Mouse (Mus musculus) neural tube, embryonic 12.5 days (tissue): ENCODE results near the gene Mthfd1. TPM values are rescaled to one million over a fixed set of nuclear protein-coding genes. Genes with fewer than 3 reads are reported as not detected.

ENCODE experiments used
- ATAC-seq: fragments of 200-750 bp; cut with Nextera tagmentation; 2 replicates; pipeline ENCODE4 v1.8.0; 2017; ENCODE audit warnings: low read depth, mild to moderate bottlenecking, moderate TSS enrichment, moderate library complexity; ENCODE audit not compliant: low FRiP score
- H3K27ac ChIP-seq: fragments of 300-500 bp; sonication (generic); 2 replicates; pipeline ENCODE4 v1.5.1; 2016
- H3K27me3 ChIP-seq: fragments of 300-500 bp; sonication (generic); replicated peaks from 2 replicates; pipeline ENCODE4 v1.6.1; 2016; ENCODE audit warnings: mild to moderate bottlenecking
- H3K36me3 ChIP-seq: fragments of 300-500 bp; sonication (generic); 2 replicates; pipeline ENCODE4 v1.6.1; 2016; ENCODE audit warnings: mild to moderate bottlenecking
- H3K4me1 ChIP-seq: fragments of 300-500 bp; sonication (generic); 2 replicates; pipeline ENCODE4 v1.6.1; 2016
- H3K4me2 ChIP-seq: fragments of 300-500 bp; sonication (generic); replicated peaks from 2 replicates; pipeline ENCODE4 v1.6.1; 2016; ENCODE audit warnings: mild to moderate bottlenecking
- H3K4me3 ChIP-seq: fragments of 300-500 bp; sonication (generic); 2 replicates; pipeline ENCODE4 v1.5.1; 2016
- H3K9ac ChIP-seq: fragments of 300-500 bp; sonication (generic); 2 replicates; pipeline ENCODE4 v1.6.1; 2016; ENCODE audit warnings: mild to moderate bottlenecking
- H3K9me3 ChIP-seq: fragments of 300-500 bp; sonication (generic); 2 replicates; pipeline ENCODE4 v1.6.1; 2016; ENCODE audit warnings: mild to moderate bottlenecking
- WGBS: fragments of 180-500 bp; shearing (Covaris S2); methylation state at CpG from one replicate; pipeline ENCODE4 v1.1.7; 2016; 5-methylcytosine and 5-hydroxymethylcytosine counted together
- polyA plus RNA-seq: library from polyadenylated mRNA; unstranded; fragments of >200 nt; fragmentation: Nextera tagmentation; extraction: Ambion mirVana; gene quantifications from 2 replicates; pipeline ENCODE4 v1.2.1, GENCODE M21; 2016

The Mthfd1 gene
- polyA plus RNA-seq, 1 experiment from 2014 or later = 40.2 TPM

DNA sequence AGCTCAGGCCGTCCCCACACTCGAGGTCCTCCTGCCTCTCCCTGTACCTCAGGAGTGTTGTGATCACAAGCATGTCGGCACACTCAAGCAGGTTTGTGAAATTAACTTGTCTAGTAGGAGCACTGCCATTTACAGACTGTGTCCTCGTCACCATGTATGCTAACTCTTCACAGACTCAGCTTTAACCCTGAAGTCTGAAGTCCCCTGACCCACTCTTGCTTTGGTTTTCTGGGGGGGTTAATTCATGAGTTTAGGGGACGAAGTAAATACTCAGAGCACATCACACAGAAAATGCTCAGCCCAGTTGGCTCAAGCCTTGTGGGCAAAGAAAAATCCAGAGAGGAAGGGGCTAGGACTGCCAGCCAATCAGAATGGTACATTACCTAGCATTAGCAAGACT is 80.5 kb downstream of the Mthfd1 start:
- WGBS = 87% methylated on average over 5 of the region's 5 CpGs
- no peaks in the 10 kb centered on the region for H3K27me3 ChIP-seq
- peaks cover 3% of the 10 kb centered on the region; the same call in 1 of the 2 replicates for H3K36me3 ChIP-seq
- ATAC-seq = no peak
- no peaks in the 10 kb centered on the region for H3K9me3 ChIP-seq
- H3K4me1 ChIP-seq = no peaks in the 10 kb centered on the region
- H3K9ac ChIP-seq = no peak overlapping the region
- no peak overlapping the region for H3K4me3 ChIP-seq
- H3K27ac ChIP-seq = no peak overlapping the region
- no peak overlapping the region for H3K4me2 ChIP-seq

DNA sequence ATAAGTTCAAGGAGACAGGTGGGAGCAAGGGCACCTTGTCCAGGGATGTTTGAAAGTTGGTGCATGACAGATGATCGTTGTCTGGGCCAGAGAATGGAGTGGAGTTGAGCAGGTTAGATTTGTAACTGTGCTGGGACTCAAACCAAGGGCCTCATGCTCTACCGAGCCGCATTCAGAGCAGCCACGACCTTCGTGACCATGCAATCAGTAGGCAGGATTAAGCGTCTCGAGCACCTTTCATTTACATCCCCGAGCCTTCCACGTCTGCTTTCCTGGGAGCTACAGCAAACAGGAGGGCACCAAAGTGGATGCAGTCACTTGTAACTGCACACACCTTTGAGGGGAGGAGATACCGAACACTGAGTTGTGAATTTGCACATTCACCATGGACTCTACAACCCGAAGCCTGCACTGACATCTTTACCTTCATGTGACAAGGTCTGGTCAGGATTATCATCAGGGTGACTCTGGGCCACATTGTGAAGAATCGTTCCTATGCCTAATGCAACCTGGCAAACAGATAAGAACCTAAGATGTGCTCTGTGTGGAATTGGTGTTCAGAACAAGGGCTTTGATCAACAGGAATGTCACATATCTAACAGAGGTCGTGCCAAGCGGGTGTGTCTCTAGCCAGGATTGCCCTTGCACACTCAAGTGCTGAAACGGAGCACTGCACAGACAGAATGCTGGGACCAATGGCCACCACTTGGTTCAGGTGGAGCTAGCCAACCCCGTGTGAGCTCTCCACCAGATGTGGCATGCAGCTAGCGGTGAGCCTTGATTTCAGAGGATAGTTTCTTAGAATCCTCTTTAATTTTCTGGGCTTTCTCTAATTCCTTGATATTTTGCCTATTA is 81.2 kb downstream of the Mthfd1 start:
- Histone ChIP-seq H3K36me3 (no peaks in the 10 kb centered on the region), H3K27me3 (no peaks in the 10 kb centered on the region), H3K4me2 (no peak overlapping the region), H3K4me3 (no peak overlapping the region), H3K4me1 (no peaks in the 10 kb centered on the region), H3K9me3 (no peaks in the 10 kb centered on the region), H3K9ac (no peak overlapping the region), H3K27ac (no peak overlapping the region)
- WGBS = 87% methylated on average over 17 of the region's 17 CpGs
- ATAC-seq = no peak

DNA sequence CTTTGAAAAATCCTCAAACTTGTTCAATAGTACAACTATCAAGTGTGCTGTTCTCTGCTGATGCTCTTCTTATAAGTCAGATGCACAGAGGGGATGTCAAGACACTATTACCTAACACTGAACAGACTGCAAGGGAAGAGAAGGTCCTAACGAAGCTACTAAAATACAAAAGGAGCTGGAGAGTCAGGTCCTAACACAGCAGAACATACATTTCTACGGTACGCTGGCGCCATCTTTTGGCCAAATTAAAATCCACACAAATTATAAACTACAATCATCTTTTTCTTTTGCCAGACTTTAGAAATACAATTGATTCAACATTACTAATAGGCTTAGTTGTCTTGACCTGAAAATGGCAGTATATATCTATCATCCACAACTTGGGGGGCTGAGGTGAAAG is 86.0 kb downstream of the Mthfd1 start:
- no peak overlapping the region for H3K4me3 ChIP-seq
- no peaks in the 10 kb centered on the region for H3K4me1 ChIP-seq
- H3K36me3 ChIP-seq = no peaks in the 10 kb centered on the region
- no peak overlapping the region for H3K27ac ChIP-seq
- H3K9me3 ChIP-seq = no peaks in the 10 kb centered on the region
- H3K4me2 ChIP-seq = no peak overlapping the region
- no peak for ATAC-seq
- WGBS = 8% methylated on average over 4 of the region's 4 CpGs
- H3K27me3 ChIP-seq = no peaks in the 10 kb centered on the region
- H3K9ac ChIP-seq = no peak overlapping the region

DNA sequence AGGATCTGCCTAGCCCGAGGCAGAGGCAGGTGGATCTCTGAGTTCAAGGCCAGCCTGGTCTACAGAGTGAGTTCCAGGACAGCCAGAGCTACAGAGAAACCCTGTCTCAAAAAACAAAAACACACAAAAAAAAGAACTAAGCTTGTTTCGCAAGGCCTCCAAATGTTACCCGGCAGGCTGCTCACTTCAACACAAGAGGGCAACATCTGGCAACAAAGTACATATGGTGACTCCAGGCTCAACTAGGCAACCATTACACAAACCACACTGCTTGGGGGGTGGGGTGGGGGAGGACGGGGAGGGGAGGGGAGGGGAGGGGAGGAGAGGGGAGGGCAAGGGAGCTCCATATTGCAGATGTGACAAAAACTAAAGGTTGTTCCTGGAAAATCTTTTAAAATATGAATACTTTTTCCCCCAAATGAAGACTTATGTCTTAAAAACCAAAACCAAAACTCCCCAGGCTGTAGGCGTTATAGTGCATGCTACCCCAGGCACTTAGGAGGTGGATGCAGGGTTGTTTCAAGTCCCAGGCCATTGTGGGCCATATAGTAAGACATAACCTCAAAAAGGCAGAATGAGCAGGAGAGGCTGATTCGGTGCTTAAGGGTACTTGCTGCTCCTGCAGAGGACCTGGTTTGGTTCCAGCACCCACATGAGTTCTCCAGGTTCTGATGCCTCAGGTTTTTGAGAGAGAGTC is 90.8 kb downstream of the Mthfd1 start:
- WGBS = 77% methylated on average over 6 of the region's 6 CpGs
- Histone ChIP-seq H3K4me3 (no peak overlapping the region), H3K9me3 (no peaks in the 10 kb centered on the region), H3K4me2 (no peak overlapping the region), H3K36me3 (peaks cover 18% of the 10 kb centered on the region), H3K27me3 (no peaks in the 10 kb centered on the region), H3K27ac (no peak overlapping the region), H3K4me1 (no peaks in the 10 kb centered on the region), H3K9ac (no peak overlapping the region)
- no peak for ATAC-seq

DNA sequence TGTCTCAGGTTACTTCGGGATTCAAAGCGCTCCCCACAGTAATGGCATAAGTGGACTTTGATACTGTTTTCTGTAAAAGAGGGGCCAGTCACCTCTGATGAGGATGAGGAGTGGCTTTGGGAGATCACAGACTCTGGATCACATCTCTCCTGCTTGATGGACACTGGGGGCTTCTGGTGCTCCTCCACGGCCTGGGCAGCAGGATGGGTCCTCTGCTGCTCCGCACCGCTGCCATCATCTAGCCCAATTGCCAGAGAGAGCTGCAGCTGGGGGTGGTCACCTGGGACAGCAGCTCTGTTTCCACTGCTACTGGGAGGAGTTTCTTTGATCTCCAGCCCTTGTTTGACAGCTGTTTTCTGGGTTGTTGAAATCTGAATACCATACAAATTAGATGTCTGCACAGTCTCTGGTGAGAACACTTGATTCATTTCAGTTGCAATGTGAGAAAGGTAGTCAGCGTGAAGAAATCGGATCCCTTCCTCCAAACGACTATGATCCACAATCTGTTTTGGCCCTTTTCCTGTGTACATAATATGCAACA is 94.7 kb downstream of the Mthfd1 start:
- Histone ChIP-seq H3K36me3 (peaks cover 20% of the 10 kb centered on the region), H3K9me3 (no peaks in the 10 kb centered on the region), H3K4me3 (no peak overlapping the region), H3K27ac (no peak overlapping the region), H3K4me1 (no peaks in the 10 kb centered on the region), H3K4me2 (no peak overlapping the region), H3K27me3 (no peaks in the 10 kb centered on the region), H3K9ac (no peak overlapping the region)
- no peak for ATAC-seq
- WGBS = 86% methylated on average over 8 of the region's 8 CpGs

DNA sequence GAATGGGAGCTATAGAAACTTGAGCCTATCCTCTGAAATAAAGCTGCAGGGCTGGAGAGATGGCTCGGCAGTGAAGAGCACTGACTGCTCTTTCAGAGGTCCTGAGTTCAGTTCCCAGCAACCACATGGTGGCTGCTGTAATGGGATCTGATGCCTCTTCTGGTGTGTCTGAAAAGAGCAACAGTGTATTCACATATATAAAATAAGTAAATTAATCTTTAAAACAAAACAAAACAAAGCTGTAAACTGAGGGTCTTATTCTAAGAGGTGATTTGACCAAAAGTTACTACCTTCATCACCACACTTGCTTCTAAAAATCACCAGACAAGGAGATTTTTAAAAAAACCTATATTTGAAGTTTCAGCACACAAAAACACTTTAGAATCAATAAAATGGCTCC is 105.8 kb downstream of the Mthfd1 start:
- no peak overlapping the region for H3K4me2 ChIP-seq
- no peak overlapping the region for H3K4me3 ChIP-seq
- ATAC-seq = no peak
- H3K9ac ChIP-seq = no peak overlapping the region
- no peaks in the 10 kb centered on the region for H3K9me3 ChIP-seq
- H3K27ac ChIP-seq = no peak overlapping the region
- 50% methylated on average over 1 of the region's 1 CpGs for WGBS
- H3K4me1 ChIP-seq = no peaks in the 10 kb centered on the region; the same call in 1 of the 2 replicates
- H3K36me3 ChIP-seq = no peaks in the 10 kb centered on the region
- H3K27me3 ChIP-seq = no peaks in the 10 kb centered on the region

DNA sequence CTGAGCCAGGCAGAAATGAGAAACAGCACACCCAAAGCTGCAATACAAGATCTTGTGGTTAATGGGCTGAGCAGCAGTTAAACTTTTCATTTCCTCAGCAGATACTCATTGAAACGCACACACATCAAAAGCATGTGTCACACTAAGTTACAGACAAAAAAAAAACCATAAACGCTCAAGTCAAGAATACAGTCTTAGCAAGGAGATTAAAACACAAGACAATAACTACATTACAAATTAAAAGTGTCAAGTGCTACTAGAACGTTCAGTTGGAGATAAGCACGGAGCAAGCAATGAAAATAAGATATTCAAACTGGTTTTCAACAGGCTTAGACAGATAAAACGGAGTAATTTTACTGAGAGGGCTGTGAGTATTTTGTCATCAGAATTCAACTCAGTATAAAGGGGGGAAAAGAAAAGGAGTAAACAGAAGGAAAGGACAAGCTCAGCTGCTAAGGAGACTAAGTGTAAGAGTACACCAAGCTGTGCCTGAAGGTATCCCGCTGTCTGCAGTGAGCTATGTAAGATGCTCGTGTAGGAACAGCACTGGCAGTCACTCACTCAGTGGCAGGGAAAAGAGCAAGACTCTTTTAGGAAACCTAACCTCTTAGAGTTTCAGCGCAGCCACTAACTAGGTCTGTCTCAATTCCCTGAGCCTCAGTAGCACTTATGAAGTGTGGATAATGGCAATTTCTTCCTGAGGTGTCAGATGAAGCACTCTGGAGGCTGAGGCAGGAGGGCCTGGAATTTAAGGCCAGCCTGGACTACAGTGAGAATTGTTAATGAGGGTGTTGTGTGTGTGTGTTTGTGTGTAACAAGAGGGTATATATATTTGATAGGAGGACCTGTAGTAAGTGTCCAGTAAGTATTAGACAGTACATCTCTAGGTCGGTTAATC is 106.6 kb downstream of the Mthfd1 start:
- H3K4me2 ChIP-seq = no peak overlapping the region
- H3K4me1 ChIP-seq = no peaks in the 10 kb centered on the region; the same call in 1 of the 2 replicates
- H3K27me3 ChIP-seq = no peaks in the 10 kb centered on the region
- H3K36me3 ChIP-seq = no peaks in the 10 kb centered on the region
- H3K9ac ChIP-seq = no peak overlapping the region
- H3K9me3 ChIP-seq = no peaks in the 10 kb centered on the region
- no peak overlapping the region for H3K27ac ChIP-seq
- WGBS = 77% methylated on average over 9 of the region's 9 CpGs
- no peak overlapping the region for H3K4me3 ChIP-seq
- ATAC-seq = no peak

DNA sequence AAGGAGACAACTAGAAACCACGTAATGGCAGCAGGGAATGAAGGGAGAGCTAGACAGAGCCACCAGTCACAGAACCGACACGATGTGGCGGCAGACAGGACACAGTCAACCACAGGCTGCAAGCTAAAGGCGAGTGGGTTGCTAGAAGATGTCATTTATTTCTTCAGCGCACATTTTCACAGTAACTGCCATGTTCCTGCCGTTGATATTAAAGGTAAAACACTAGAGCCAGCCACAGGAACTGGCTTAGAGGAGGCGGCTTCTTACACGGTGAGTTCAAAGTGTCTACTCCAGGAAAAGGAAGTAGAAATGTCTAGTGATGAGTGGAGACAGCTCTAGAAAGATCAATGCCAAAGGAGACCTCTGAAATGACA is 107.2 kb downstream of the Mthfd1 start:
- no peaks in the 10 kb centered on the region for H3K9me3 ChIP-seq
- peaks cover 6% of the 10 kb centered on the region for H3K4me1 ChIP-seq
- no peaks in the 10 kb centered on the region for H3K27me3 ChIP-seq
- H3K27ac ChIP-seq = no peak overlapping the region
- H3K9ac ChIP-seq = no peak overlapping the region
- 87% methylated on average over 9 of the region's 9 CpGs for WGBS
- H3K4me2 ChIP-seq = no peak overlapping the region
- no peak for ATAC-seq
- no peaks in the 10 kb centered on the region for H3K36me3 ChIP-seq
- no peak overlapping the region for H3K4me3 ChIP-seq

DNA sequence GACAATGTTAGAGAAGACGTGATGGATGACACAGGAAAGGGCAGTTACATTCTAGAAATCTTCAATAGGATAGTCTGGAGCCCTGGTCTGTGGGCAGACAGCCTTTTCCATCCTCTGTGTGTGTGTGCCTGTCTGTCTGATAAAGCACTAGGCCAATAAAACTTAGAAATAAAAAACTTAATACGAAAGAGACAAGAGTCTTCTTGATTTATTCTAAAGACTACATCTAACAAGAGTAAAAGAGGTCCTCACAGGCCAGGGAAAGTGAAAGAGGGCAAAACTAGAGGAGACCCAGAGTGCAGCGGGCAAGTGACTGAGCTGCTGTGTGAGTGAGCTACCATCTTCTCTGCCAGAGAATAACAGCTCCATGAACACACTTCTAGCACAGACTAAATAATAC is 111.2 kb downstream of the Mthfd1 start:
- Histone ChIP-seq H3K9me3 (no peaks in the 10 kb centered on the region), H3K4me3 (no peak overlapping the region), H3K4me1 (peaks cover 22% of the 10 kb centered on the region), H3K27me3 (no peaks in the 10 kb centered on the region), H3K27ac (no peak overlapping the region), H3K9ac (no peak overlapping the region), H3K4me2 (no peak overlapping the region), H3K36me3 (no peaks in the 10 kb centered on the region)
- WGBS = 80% methylated on average over 3 of the region's 3 CpGs
- no peak for ATAC-seq

DNA sequence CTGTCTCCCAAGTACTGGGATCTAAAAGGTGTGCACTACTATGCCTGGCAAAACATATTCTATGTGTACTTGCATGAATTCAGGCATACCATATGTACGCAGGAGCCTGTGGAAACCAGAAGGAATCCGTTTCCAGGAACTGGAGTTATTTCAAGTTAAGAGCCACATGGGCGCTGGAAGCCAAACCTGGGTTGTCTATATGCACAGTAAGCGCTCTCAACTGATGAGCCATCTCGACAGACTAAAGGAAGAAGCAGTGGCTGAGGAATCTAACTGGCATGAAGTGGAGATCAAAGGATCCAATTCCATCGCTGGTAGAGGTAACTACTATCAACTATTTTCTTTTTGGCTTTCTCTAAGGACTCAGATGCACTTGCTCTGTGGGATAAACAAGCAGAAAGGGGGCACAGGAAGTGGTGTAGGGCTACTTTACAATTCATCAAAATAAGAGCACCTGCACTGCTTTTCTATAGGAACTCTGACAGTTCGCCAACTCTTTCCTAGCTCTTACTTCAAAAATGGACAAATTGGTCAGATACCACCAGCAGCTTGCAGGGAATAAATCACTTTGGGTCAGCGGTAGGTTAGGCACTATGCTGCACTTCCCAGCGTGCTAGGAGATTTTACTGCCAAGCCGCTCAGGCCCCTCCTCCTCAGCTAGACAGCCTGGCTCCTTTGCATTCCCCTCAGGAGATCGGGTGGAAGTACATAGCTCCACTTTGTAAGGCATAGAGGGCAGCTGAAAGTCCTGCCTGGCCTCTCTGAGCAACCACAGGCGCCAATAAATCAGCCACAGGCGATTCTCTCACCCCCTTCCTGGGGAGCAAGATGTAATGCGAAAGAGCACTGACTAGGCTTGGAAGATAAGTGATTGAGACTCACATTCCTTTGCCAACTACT is 112.2 kb downstream of the Mthfd1 start:
- 0 out of 2 replicates have a peak overlapping the region, but pooled peaks have one; percentile 26 for H3K9ac ChIP-seq
- ATAC-seq = no peak
- H3K4me2 ChIP-seq = peak overlapping the region; percentile 87
- no peak overlapping the region for H3K4me3 ChIP-seq
- peaks cover 32% of the 10 kb centered on the region for H3K4me1 ChIP-seq
- H3K27ac ChIP-seq = no peak overlapping the region
- H3K9me3 ChIP-seq = no peaks in the 10 kb centered on the region
- no peaks in the 10 kb centered on the region for H3K27me3 ChIP-seq
- 14% methylated on average over 14 of the region's 14 CpGs for WGBS
- H3K36me3 ChIP-seq = no peaks in the 10 kb centered on the region

DNA sequence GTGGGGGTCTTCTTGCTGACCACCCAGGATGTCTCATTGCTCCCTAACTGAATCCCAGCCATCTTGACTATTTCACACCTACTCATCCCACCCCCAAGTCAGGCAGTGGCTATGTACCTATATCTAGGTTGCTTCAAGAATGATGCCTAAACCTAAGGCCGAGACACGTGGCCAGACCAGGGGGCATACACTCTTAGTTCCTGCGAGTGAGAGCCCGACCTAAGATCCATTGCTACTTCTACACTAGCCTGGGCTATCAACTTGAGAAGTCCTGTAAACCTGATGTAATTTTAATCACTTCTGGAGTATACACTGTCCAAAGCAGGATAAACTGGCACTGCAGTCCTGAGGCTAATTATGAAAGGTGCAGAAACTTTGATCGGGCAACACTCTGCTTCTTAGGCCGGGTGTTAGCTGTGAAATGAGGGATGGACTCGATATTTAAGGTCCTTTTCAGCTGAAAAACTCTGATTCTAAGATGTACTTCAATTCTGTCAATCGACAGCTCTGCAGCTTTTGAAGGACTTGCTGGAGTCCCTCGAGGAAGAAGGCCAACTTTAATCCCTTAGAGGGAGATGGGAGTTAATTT is 113.2 kb downstream of the Mthfd1 start:
- H3K27ac ChIP-seq = no peak overlapping the region
- H3K27me3 ChIP-seq = no peaks in the 10 kb centered on the region
- peak overlapping the region; percentile 86 for H3K4me3 ChIP-seq
- H3K9me3 ChIP-seq = no peaks in the 10 kb centered on the region
- peak overlapping the region; percentile 97 for H3K9ac ChIP-seq
- 5% methylated on average over 9 of the region's 9 CpGs for WGBS
- no peaks in the 10 kb centered on the region for H3K36me3 ChIP-seq
- peak overlapping the region; percentile 87 for H3K4me2 ChIP-seq
- no peak for ATAC-seq
- peaks cover 36% of the 10 kb centered on the region for H3K4me1 ChIP-seq
